Mouse (Mus musculus): Measurements from ENCODE around the gene Arr3. TPM values are rescaled to one million over a fixed set of nuclear protein-coding genes. Genes with fewer than 3 reads are reported as not detected.

Gene Arr3
- polyA plus RNA-seq, 1 experiment from 2014 or later, result 1.2 TPM

Other genes starting within 250 kb of the Arr3 start
- gene Otud6a, start 176.5 kb upstream of the Arr3 start, polyA plus RNA-seq (2015; fragmentation: Nextera tagmentation; extraction: Ambion mirVana), result not detected in 2 replicates
- 0.15 and 0.17 TPM in 2 replicates for gene Awat2, start 162.8 kb upstream of the Arr3 start, polyA plus RNA-seq (2015; fragmentation: Nextera tagmentation; extraction: Ambion mirVana)
- 25.6 and 34.1 TPM in 2 replicates for gene Igbp1, start 111.2 kb upstream of the Arr3 start, polyA plus RNA-seq (2015; fragmentation: Nextera tagmentation; extraction: Ambion mirVana)
- not detected in 2 replicates for gene Dgat2l6, start 80.7 kb upstream of the Arr3 start, polyA plus RNA-seq (2015; fragmentation: Nextera tagmentation; extraction: Ambion mirVana)
- gene Awat1, start 33.2 kb upstream of the Arr3 start, polyA plus RNA-seq (2015; fragmentation: Nextera tagmentation; extraction: Ambion mirVana), result not detected in 2 replicates
- 0.05 TPM in 1 of 2 replicates, not detected in the other for gene P2ry4, start 10.6 kb upstream of the Arr3 start, polyA plus RNA-seq (2015; fragmentation: Nextera tagmentation; extraction: Ambion mirVana)
- gene Kif4, start 20.2 kb downstream of the Arr3 start, polyA plus RNA-seq (2015; fragmentation: Nextera tagmentation; extraction: Ambion mirVana), result 22.9 and 23.5 TPM in 2 replicates
- 88.9 and 100 TPM in 2 replicates for gene Pdzd11, start 21.1 kb downstream of the Arr3 start, polyA plus RNA-seq (2015; fragmentation: Nextera tagmentation; extraction: Ambion mirVana)
- gene Gdpd2, start 124.4 kb downstream of the Arr3 start, polyA plus RNA-seq (2015; fragmentation: Nextera tagmentation; extraction: Ambion mirVana), result 0.76 and 0.94 TPM in 2 replicates
- gene Dlg3, start 162.2 kb downstream of the Arr3 start, polyA plus RNA-seq (2015; fragmentation: Nextera tagmentation; extraction: Ambion mirVana), result 1.6 and 2.4 TPM in 2 replicates

All from heart, embryonic 16.5 days (tissue).